Mouse (Mus musculus) large intestine, adult 2 months (tissue): ENCODE measurements around the gene Gas2l3. TPM values are rescaled to one million over a fixed set of nuclear protein-coding genes. Genes with fewer than 3 reads are reported as not detected.
A peak's percentile ranks its signal among the peaks of the same experiment; 100 is the strongest.

Experiments used
- DNase-seq: peaks from one replicate; pipeline ENCODE4 v3.0.0-alpha.2; 2012; ENCODE audit warnings: low read depth, low spot score
- WGBS: fragments of 180-500 bp; shearing (Covaris S2); methylation state at CpG from one replicate; pipeline ENCODE4 v1.1.7; 2018; 5-methylcytosine and 5-hydroxymethylcytosine counted together
- polyA plus RNA-seq: library from polyadenylated mRNA; depleted of rRNA; stranded (reverse); fragments of >200 nt; gene quantifications from 2 replicates; pipeline ENCODE4 v1.2.3, GENCODE M21; 2012; rRNA removed

The Gas2l3 gene
- 1.5 and 2.8 TPM in 2 replicates for polyA plus RNA-seq

DNA sequence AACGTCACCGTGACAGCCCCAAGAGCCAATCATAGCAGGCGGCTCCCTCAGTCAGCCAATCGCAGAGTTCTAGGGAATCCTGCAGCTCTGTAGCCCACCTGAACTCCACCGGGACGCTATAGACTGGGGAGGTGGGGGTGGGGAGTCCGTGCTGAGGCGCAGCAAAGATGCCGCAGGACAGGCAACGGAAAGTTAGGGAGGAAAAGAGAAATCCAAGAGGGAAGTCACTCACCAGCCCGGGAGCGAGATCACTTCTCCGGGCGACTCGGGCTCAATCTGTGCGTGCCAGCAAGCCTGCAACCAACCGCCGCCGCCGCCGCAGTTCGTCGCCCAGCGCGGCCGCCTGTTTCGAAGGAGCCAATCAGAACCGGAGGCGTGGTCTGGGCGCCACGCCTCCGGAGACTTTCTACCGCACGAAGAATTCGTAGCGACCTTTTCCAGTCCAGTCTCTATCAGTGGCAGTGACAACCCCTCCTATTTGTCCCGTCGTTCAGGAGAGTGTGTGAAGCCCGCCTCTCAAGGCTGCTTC is at the start of gene Gas2l3:
Gene Gas2l3, minus strand, starts transcription at position 345 of the 529 bp plus-strand sequence.
- WGBS: under 1% methylated on average over 39 of the region's 39 CpGs
- peak; percentile 57 for DNase-seq

DNA sequence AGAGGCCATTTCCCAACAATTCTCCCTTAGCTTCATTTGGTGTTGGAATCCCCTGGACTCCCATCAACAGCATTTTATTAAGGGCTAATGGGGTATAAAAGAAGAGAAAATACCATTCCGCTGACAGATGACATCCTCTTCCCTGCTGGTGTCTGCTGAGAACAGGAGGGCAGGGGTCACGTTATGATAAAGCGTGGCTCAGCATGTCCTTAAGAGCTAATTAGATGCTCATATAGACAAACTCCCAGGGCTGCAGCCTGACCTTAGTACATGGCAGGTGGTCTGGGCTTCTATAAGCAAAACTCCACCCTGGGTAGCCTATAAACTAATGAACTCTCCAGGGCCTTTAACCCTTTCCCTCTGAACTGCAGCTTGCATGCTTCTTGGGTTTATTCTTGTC is 47.6 kb upstream of the Gas2l3 start:
- WGBS: 67% methylated on average over 3 of the region's 3 CpGs
- DNase-seq: no peak

DNA sequence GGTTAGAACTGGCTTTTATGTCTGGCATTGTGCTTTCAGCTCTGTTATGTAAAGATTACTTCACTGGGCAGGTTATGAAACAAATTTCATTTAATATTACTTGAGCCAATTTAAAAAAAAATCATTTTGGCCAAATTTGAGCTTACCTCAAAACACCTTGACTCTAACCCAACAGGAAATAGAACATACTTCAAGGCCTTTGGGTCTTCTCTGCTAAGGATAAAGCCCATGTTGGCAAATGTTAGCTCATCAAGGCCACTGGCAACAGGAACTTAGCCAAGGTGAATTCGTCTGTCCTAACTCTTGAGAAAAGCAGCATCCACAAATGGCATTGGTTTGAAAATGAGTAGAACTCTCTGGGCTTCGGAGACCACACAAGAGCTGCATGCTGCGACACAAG is 46.5 kb upstream of the Gas2l3 start:
- DNase-seq: no peak
- 84% methylated on average over 3 of the region's 3 CpGs for WGBS

DNA sequence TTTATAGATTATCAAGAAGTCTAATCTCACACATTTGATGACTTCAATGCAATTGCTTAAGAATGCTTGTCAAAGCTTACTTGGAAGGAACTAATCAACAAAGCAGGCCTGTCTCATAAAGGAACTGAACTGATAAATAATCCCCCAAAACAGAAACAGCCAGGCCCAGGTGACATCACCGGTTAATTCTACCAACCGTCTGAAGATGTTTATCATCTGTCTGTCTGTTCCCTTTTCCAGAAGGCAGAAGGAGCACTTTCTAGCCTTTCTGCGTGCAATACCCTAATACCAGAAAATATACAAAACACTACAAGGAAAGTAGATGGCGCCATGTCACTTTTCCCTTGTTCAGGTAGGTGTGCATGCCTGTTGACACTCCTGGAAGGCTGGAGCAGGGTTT is 45.7 kb upstream of the Gas2l3 start:
- WGBS: 43% methylated on average over 4 of the region's 4 CpGs
- DNase-seq: no peak

DNA sequence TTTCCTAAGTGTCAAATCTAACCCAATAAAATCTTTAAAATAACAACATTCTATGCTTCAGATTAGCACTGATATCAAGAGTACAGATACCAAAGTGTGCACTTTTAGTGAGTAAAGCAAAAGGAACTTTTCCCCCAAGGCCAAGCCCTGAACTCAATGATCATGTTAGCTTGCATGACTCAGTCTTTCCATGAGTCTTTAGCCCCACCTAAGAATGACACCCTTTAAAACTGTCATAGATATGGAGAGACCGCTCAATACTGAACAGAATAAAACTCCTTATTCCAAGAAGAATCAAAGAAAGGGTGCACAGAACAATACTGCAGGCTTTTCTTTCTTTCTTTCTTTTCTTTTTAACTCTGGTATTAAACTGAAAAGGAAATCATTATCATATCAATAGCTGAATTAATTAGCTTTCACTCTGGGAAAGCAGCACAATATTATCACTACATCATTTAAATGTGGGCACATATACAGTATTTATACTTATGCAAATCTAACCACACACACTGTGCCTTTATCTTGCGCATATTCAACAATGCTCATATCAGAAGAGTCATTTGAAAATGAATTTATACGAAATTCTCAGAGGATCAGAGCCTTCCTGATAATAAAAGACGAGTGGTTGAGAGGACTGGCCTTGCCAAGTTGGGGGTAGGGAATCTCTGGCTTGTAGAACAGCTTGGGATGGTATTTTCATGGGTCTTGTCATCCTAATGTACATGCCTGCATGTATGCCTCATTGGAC is 43.4 kb upstream of the Gas2l3 start:
- WGBS: 54% methylated on average over 4 of the region's 4 CpGs

DNA sequence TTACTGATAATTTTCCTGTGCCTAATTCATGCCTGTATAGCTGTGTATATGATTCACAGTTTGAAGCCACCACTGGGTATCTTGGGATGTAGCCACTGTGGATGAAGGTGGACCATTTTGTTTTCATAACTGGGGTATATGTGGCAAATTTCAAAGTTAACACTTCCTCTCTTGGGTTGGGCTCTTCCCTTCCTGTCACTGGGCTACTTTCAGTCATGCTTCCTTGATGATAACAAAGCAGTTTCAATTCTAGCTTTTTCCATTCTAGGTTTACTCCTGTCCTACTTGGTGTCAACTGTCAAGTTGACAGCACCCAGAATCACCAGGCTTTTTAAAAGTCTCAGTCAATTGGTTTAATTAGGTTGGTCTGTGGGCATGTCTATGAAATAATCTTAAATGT is 41.1 kb upstream of the Gas2l3 start:
- DNase-seq: no peak

More for the DNA sequence above, 43.4 kb upstream of the Gas2l3 start:
- no peak for DNase-seq

DNA sequence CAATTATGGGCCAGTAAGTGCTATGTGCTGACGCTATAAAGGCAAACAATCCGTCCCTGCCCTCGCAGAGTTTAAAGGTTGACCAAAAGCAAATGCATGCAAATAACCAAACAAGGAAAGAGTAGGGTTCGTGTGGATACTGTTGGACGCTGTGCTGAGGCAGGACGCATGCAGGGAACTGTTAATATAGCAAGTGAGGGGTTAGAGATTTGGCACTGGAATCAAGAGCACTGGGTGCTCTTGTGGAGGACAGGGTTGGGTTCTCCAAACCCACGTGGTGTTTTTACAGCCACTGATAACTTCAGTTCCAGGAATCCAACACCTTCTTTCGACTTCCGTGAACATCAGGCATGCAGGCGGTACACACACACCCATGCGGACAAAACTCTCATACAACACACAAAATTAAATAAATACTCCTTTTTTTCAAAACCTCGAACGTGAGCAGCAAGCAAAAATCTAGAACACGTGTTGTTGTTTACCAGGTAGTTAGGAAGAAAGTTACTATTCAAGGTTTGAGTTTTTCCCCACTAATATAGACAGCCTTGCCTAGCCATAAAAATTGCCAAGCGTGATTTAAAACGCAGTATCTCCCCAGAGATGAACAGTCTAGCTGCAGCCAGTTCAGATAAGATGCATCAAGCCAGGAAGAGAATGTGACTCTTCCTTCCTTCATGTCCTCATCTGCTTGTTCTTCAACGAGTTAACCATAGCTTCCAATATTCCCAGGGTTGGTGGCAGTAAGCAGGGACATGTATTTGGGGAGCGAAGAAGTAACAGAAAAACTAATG is 40.2 kb upstream of the Gas2l3 start:
- peak; percentile 81 for DNase-seq
- WGBS: 32% methylated on average over 18 of the region's 18 CpGs

DNA sequence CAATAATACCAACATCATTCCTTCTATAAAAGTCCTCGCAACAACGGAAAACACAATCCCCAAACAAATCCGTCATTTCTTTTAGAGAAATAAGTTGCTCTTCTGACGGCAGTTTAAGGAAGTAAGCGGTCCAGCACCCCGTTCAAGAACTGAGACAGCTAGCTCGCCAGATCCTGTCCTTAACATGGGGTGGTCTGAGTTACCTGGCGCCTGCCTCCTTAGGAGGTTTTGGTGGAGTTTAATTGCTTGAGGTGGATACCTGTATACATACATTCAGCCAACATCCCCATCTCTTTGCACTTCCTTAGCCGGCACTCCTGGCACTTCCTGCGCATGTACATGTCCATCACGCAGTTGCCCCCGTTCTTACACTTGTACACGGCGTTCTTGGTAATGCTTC is 39.3 kb upstream of the Gas2l3 start:
- WGBS: 56% methylated on average over 14 of the region's 14 CpGs

DNA sequence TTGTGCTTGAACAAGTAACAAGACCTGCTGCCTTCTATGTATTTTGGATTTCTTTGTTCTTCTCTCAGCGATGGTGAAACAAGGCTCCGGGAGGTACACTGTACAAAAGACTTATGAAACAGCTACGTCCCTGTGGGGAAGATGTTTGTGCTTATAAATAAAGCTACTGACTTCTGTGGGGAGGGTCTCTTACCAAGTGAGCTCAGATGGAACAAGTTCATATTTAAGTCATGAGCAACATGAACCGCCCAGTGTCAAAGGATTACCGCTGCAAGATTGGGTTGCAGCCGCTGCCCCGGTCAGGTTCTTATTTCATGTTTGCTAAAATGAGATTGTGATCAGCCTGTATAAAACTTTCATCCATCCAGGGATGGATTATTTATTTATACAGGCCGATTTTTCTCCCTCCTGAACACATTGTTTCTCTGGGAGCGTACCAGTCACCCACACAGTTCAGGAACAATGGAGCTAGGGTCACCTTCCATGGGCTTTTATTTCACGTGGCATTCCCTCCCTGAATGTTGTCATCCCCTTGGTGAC is 38.4 kb upstream of the Gas2l3 start:
- 88% methylated on average over 10 of the region's 10 CpGs for WGBS
- no peak for DNase-seq

More for the DNA sequence above, 39.3 kb upstream of the Gas2l3 start:
- no peak for DNase-seq

DNA sequence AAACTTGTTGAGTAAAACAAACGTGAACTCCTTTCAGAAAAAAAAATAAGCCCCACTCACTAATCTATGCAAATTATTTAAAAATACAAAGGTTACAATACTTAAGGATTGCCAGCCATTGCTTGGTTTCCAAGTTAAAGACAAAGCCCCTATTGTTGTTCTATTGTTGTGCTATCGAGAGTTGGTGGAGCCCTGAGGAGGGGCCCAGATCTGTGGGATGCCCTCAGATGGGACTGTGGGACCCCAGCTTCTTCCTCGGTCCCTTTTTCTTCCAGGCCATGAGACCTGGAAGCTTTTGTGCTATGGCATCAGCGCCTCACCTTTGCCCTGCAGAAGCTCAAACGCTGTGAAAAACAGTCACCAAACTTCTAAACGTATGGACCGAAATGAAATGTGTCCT is 37.9 kb upstream of the Gas2l3 start:
- WGBS: 76% methylated on average over 7 of the region's 7 CpGs
- no peak for DNase-seq

DNA sequence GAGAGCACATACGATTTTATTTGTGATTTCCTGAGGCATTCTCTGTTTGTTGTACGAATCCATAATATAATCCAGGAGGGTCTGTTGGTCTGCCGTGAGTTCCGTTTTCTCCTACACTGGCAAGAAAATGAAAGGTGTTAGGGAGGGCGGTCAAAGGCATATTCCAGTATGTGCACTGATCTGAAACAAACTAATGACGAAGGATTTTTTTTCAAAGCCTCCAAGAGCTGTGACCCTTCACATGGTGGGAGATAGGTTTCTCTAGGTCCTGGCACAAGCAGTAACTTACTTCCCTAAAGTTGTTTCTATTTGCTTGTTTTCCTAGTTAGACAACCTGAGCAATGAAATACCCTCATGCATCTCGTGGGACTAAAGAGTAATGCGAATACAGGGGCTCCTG is 35.0 kb upstream of the Gas2l3 start:
- 89% methylated on average over 8 of the region's 8 CpGs for WGBS
- DNase-seq: no peak

DNA sequence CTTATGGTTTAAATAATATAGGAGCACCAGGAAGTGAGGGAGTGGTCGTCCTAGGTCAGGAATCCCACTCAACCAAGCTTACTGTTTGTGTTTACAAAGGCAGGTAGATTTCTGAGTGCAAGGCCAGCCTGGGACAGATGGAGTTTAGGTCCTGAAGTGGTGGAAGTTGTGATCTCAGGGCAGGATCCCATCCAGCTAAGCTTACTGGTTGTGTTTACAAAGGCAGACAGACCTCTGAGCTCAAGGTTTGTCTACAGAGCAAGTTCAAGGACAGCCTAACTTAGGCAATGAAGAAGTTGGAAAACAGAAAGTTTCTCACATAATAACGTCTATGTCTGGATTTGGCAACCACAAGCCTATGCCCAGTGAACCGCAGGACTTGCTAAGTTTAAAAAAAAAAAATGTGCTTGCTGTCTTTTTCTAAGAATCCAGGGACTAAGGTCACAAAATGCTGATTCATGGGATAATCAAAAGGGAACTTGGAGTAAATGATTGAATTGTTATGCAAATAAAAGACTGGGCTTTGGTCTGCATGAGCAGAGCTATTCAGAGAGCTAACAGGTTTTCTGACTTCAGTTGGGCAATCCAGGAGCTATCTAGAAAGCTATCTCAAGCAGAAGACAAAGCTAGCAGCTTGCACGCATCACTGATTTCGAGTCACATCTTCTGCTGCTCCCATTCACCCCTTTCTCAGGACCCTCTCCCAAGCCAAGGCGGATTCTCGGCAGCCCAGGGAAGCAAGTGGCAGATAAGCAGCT is 27.0 kb upstream of the Gas2l3 start:
- DNase-seq: no peak
- 36% methylated on average over 7 of the region's 7 CpGs for WGBS

DNA sequence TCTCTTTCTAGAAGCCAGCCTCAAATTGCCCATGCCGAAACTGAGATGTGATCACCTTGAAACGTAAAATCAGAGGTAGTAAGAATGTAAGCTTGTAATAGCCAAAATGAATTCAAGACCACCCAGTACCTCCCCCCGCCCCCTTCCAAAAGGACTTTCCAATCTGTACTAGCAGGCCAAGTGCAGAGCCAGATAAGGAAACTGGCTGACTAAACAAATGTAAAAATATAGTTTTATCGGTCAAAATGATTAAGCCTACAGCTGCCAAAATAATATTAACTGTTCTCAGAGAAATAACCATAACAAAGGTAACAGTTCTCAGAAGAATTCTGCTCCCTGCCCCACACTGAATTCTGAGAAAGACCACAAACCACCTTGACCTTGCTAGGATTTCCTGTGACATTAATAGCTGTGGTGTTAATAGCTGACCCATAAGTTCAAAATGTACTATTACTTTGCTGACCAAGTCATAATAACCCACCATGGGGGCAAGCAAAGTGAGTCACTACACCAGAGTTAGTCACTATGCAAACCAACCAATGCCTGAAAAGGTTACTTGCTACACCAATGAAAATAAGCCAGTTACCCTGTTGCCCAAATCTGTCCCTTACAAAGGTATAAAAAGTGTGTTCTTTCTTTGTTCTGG is 21.1 kb upstream of the Gas2l3 start:
- DNase-seq: no peak
- WGBS: 84% methylated on average over 4 of the region's 4 CpGs

DNA sequence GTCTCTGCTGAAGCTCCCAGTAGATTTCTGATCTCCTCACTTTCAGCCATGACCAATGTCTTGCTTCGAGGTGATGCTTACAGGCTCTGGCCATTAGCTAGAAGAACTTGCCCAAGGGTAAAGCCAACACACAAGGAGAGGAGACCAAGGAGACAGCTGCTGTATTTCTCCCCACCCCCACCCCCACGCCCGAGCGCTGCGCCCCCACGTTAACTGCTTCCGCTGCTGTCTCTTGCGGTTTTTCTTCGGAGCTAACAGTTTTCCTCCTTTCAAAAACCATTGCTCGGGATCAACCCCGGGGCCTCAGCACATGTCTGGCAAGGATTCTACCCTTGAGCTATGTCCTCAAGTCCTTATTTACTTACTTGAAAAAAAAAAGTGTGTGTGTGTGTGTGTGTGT is 19.1 kb upstream of the Gas2l3 start:
- WGBS: 67% methylated on average over 11 of the region's 11 CpGs
- no peak for DNase-seq

DNA sequence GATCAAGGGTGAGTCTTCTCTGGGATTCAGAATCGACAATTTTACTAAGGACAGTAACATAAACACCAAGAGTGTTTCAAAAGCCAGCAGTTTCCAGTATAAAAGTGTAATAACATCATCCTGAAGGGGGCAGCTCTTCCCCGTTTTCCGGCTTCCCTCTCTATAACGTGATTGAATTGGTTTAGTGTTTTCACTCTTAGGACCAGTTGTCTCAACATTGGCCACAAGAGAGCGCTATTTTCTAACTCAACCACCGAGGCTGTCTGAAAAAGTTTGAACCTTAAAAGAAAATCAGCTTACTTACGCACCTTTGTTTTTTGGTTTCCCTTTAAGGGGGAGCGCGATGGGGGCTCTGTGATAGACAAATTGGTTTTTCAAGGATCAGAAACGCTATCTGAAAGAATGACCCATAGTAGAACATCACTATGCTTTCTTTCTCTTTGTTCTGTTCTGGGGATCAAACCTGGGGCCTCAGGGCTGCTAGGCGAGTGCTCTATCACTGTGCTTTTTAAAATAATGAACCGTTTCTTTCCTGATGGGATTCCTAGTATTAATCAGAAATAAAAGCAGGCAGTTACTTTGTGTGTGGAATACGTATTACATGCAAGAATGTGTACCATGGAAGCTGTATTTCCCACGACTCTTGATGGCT is 18.2 kb upstream of the Gas2l3 start:
- peak; percentile 79 for DNase-seq
- 18% methylated on average over 14 of the region's 14 CpGs for WGBS

DNA sequence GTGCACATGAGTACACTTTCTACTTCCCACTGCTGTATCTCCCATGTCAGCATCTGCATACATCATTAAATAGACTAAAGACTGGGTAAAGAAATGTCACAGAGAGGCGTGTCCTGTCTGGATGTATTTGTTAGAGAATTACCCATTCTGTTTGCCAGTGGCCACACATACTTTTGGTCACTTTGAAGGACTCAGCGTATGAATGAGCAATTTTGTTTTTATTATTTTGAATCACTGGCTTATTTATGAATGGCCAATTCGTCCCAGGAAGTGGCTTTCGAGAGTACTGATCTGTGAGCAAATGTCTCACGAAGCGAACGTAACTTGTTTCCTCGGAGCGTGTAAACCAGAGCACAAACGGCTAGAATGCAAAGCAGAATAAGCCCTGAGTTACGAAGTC is 17.2 kb upstream of the Gas2l3 start:
- WGBS: 90% methylated on average over 11 of the region's 11 CpGs
- DNase-seq: no peak

DNA sequence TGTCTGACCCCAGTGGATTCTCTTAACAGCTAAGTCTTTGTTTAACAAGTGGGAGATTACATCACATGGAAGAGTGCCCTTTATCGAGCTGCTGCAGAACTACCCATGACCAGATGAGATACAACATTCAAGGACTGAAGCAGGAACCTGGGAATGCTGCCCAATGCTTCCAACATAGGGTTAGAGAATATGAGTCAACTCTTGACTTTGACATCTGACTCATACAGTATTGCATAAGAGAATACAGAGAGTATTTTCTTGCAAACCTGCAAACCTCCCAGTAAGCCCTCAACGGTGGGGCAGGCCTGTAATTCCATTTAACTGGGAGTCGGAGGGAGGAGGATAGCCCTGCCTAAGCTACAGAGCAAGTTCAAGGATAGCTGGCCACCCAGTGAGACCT is 15.0 kb upstream of the Gas2l3 start:
- WGBS: 20% methylated on average over 3 of the region's 3 CpGs
- peak; percentile 80 for DNase-seq

DNA sequence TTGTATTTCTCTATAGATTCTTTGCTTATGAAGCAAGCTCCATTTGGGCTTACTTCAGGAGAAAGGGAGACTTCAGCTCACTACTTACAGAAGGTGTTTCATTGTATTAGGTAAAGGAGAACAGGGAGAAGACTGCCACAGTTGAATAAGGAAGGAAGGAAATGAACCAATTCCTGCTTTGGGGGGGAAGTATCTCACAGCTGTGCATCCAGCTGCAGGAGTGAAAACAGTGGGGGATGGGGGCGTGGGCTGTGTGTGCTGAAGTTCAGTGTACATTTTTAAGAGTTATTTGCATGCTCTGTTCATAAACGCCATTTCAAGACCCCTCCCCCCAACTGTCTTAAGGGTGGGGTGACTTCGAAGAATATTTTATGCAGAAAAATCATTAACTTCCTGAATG is 10.0 kb upstream of the Gas2l3 start:
- 55% methylated on average over 3 of the region's 3 CpGs for WGBS
- no peak for DNase-seq

DNA sequence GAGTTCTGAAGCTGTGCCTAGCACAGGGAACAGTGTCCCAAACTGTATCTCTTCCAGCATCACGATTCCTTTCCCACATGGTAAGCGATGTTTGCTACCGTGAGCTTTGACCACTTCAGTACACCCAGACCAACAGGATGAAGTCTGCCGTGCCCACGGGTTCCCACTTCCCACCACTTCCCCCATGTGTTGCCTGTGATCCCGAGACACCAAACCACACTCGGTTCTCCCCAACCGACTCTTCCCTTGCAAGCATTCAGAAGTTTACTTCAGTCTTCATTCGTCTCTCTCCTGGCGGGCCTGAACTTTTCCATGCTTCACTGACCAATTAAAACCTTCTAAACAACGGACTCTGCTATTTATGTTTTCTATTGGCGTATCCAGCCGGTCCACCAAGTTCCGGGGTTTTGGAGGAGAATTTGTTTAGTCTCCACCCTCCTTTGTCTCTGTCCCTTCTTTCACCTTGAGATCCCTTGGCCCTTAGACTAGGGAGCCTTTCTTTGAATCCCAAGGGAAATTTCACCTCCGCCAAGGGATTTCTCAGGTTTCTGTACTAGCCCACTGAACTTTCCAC is 9.4 kb upstream of the Gas2l3 start:
- WGBS: 87% methylated on average over 15 of the region's 15 CpGs
- no peak for DNase-seq
